Mouse (Mus musculus): Measurements from ENCODE around the gene Srpk2. TPM values are rescaled to one million over a fixed set of nuclear protein-coding genes. Genes with fewer than 3 reads are reported as not detected.

The Srpk2 gene
- polyA plus RNA-seq, 1 experiment from 2014 or later: 59.5 TPM

GRCm38 (mm10) chr5:23499257-23499656 lies 185.2 kb downstream of the Srpk2 start:
- Histone ChIP-seq H3K9ac (ENCODE audit: low read length) (no peak overlapping the region), H3K4me2 (no peak overlapping the region), H3K36me3 (ENCODE audit: control insufficient read depth, insufficient read depth, low read length) (peaks cover 47% of the 10 kb centered on the region), H3K4me1 (ENCODE audit: control insufficient read depth, insufficient read depth, low read length) (no peaks in the 10 kb centered on the region), H3K27me3 (ENCODE audit: control insufficient read depth, insufficient read depth, low read length) (no peaks in the 10 kb centered on the region), H3K4me3 (ENCODE audit: low read depth, low read length) (no peak overlapping the region), H3K27ac (ENCODE audit: low read depth, low read length) (no peak overlapping the region), H3K9me3 (ENCODE audit: control insufficient read depth, low read length) (no peaks in the 10 kb centered on the region)
- WGBS: 95% methylated on average over 16 of the region's 16 CpGs
- ATAC-seq (ENCODE audit: low FRiP score) (no peak), DNase-seq (ENCODE audit: low spot score, missing footprints) (no peak)

- Histone ChIP-seq H3K4me2 (no peak overlapping the region), H3K27me3 (ENCODE audit: control insufficient read depth, insufficient read depth, low read length) (no peaks in the 10 kb centered on the region), H3K36me3 (ENCODE audit: control insufficient read depth, insufficient read depth, low read length) (peaks cover 51% of the 10 kb centered on the region), H3K27ac (ENCODE audit: low read depth, low read length) (no peak overlapping the region), H3K4me3 (ENCODE audit: low read depth, low read length) (no peak overlapping the region), H3K4me1 (ENCODE audit: control insufficient read depth, insufficient read depth, low read length) (no peaks in the 10 kb centered on the region), H3K9ac (ENCODE audit: low read length) (no peak overlapping the region), H3K9me3 (ENCODE audit: control insufficient read depth, low read length) (no peaks in the 10 kb centered on the region)
- DNase-seq (ENCODE audit: low spot score, missing footprints) (no peak), ATAC-seq (ENCODE audit: low FRiP score) (no peak)
- WGBS: 89% methylated on average over 10 of the region's 10 CpGs
Observed at GRCm38 (mm10) chr5:23497920-23498319, 186.5 kb downstream of the Srpk2 start.

- no peaks in the 10 kb centered on the region for H3K4me1 ChIP-seq (ENCODE audit: control insufficient read depth, insufficient read depth, low read length)
- no peaks in the 10 kb centered on the region for H3K27me3 ChIP-seq (ENCODE audit: control insufficient read depth, insufficient read depth, low read length)
- no peak overlapping the region for H3K4me3 ChIP-seq (ENCODE audit: low read depth, low read length)
- H3K36me3 ChIP-seq (ENCODE audit: control insufficient read depth, insufficient read depth, low read length): peaks cover 49% of the 10 kb centered on the region
- ATAC-seq (ENCODE audit: low FRiP score): no peak
- no peaks in the 10 kb centered on the region for H3K9me3 ChIP-seq (ENCODE audit: control insufficient read depth, low read length)
- no peak for DNase-seq (ENCODE audit: low spot score, missing footprints)
- no peak overlapping the region for H3K9ac ChIP-seq (ENCODE audit: low read length)
- 99% methylated on average over 5 of the region's 5 CpGs for WGBS
- H3K4me2 ChIP-seq: no peak overlapping the region
- H3K27ac ChIP-seq (ENCODE audit: low read depth, low read length): no peak overlapping the region
Observed at GRCm38 (mm10) chr5:23496933-23497332, 187.5 kb downstream of the Srpk2 start.

GRCm38 (mm10) chr5:23496396-23496795 lies 188.0 kb downstream of the Srpk2 start:
- Histone ChIP-seq H3K4me3 (ENCODE audit: low read depth, low read length) (no peak overlapping the region), H3K27me3 (ENCODE audit: control insufficient read depth, insufficient read depth, low read length) (no peaks in the 10 kb centered on the region), H3K36me3 (ENCODE audit: control insufficient read depth, insufficient read depth, low read length) (peaks cover 45% of the 10 kb centered on the region), H3K9me3 (ENCODE audit: control insufficient read depth, low read length) (no peaks in the 10 kb centered on the region), H3K4me2 (no peak overlapping the region), H3K4me1 (ENCODE audit: control insufficient read depth, insufficient read depth, low read length) (no peaks in the 10 kb centered on the region), H3K27ac (ENCODE audit: low read depth, low read length) (no peak overlapping the region), H3K9ac (ENCODE audit: low read length) (no peak overlapping the region)
- DNase-seq (ENCODE audit: low spot score, missing footprints) (no peak), ATAC-seq (ENCODE audit: low FRiP score) (no peak)
- WGBS: 97% methylated on average over 3 of the region's 3 CpGs

- H3K4me1 ChIP-seq (ENCODE audit: control insufficient read depth, insufficient read depth, low read length): no peaks in the 10 kb centered on the region
- H3K27ac ChIP-seq (ENCODE audit: low read depth, low read length): no peak overlapping the region
- 40% methylated on average over 2 of the region's 2 CpGs for WGBS
- no peak for DNase-seq (ENCODE audit: low spot score, missing footprints)
- H3K9me3 ChIP-seq (ENCODE audit: control insufficient read depth, low read length): no peaks in the 10 kb centered on the region
- no peak overlapping the region for H3K4me3 ChIP-seq (ENCODE audit: low read depth, low read length)
- H3K27me3 ChIP-seq (ENCODE audit: control insufficient read depth, insufficient read depth, low read length): no peaks in the 10 kb centered on the region
- no peak overlapping the region for H3K4me2 ChIP-seq
- H3K36me3 ChIP-seq (ENCODE audit: control insufficient read depth, insufficient read depth, low read length): peaks cover 28% of the 10 kb centered on the region
- H3K9ac ChIP-seq (ENCODE audit: low read length): no peak overlapping the region
- ATAC-seq (ENCODE audit: low FRiP score): no peak
Observed at GRCm38 (mm10) chr5:23490797-23491196, 193.6 kb downstream of the Srpk2 start.

GRCm38 (mm10) chr5:23489231-23489630 lies 195.2 kb downstream of the Srpk2 start:
- Histone ChIP-seq H3K27me3 (ENCODE audit: control insufficient read depth, insufficient read depth, low read length) (no peaks in the 10 kb centered on the region), H3K36me3 (ENCODE audit: control insufficient read depth, insufficient read depth, low read length) (peaks cover 29% of the 10 kb centered on the region), H3K4me2 (no peak overlapping the region), H3K9me3 (ENCODE audit: control insufficient read depth, low read length) (no peaks in the 10 kb centered on the region), H3K9ac (ENCODE audit: low read length) (no peak overlapping the region), H3K4me3 (ENCODE audit: low read depth, low read length) (no peak overlapping the region), H3K4me1 (ENCODE audit: control insufficient read depth, insufficient read depth, low read length) (no peaks in the 10 kb centered on the region), H3K27ac (ENCODE audit: low read depth, low read length) (no peak overlapping the region)
- DNase-seq (ENCODE audit: low spot score, missing footprints): no peak
- 95% methylated on average over 4 of the region's 4 CpGs for WGBS
- no peak for ATAC-seq (ENCODE audit: low FRiP score)

GRCm38 (mm10) chr5:23483811-23484210 lies 200.6 kb downstream of the Srpk2 start:
- DNase-seq (ENCODE audit: low spot score, missing footprints): no peak
- no peaks in the 10 kb centered on the region for H3K4me1 ChIP-seq (ENCODE audit: control insufficient read depth, insufficient read depth, low read length)
- H3K36me3 ChIP-seq (ENCODE audit: control insufficient read depth, insufficient read depth, low read length): peaks cover 16% of the 10 kb centered on the region
- H3K9me3 ChIP-seq (ENCODE audit: control insufficient read depth, low read length): no peaks in the 10 kb centered on the region
- H3K9ac ChIP-seq (ENCODE audit: low read length): no peak overlapping the region
- WGBS: 95% methylated on average over 7 of the region's 7 CpGs
- H3K4me2 ChIP-seq: no peak overlapping the region
- H3K27ac ChIP-seq (ENCODE audit: low read depth, low read length): no peak overlapping the region
- H3K27me3 ChIP-seq (ENCODE audit: control insufficient read depth, insufficient read depth, low read length): no peaks in the 10 kb centered on the region
- ATAC-seq (ENCODE audit: low FRiP score): no peak
- no peak overlapping the region for H3K4me3 ChIP-seq (ENCODE audit: low read depth, low read length)

- no peak overlapping the region for H3K4me2 ChIP-seq
- H3K27ac ChIP-seq (ENCODE audit: low read depth, low read length): no peak overlapping the region
- H3K4me1 ChIP-seq (ENCODE audit: control insufficient read depth, insufficient read depth, low read length): no peaks in the 10 kb centered on the region
- ATAC-seq (ENCODE audit: low FRiP score) (no peak), DNase-seq (ENCODE audit: low spot score, missing footprints) (no peak)
- 83% methylated on average over 6 of the region's 6 CpGs for WGBS
- no peaks in the 10 kb centered on the region for H3K27me3 ChIP-seq (ENCODE audit: control insufficient read depth, insufficient read depth, low read length)
- no peak overlapping the region for H3K4me3 ChIP-seq (ENCODE audit: low read depth, low read length)
- no peak overlapping the region for H3K9ac ChIP-seq (ENCODE audit: low read length)
- peaks cover 10% of the 10 kb centered on the region for H3K36me3 ChIP-seq (ENCODE audit: control insufficient read depth, insufficient read depth, low read length)
- H3K9me3 ChIP-seq (ENCODE audit: control insufficient read depth, low read length): no peaks in the 10 kb centered on the region
Observed at GRCm38 (mm10) chr5:23473098-23473873, 211.1 kb downstream of the Srpk2 start.

GRCm38 (mm10) chr5:23466546-23466945 lies 217.9 kb downstream of the Srpk2 start:
- Histone ChIP-seq H3K9me3 (ENCODE audit: control insufficient read depth, low read length) (no peaks in the 10 kb centered on the region), H3K9ac (ENCODE audit: low read length) (no peak overlapping the region), H3K4me2 (no peak overlapping the region), H3K4me1 (ENCODE audit: control insufficient read depth, insufficient read depth, low read length) (no peaks in the 10 kb centered on the region), H3K4me3 (ENCODE audit: low read depth, low read length) (no peak overlapping the region), H3K36me3 (ENCODE audit: control insufficient read depth, insufficient read depth, low read length) (no peaks in the 10 kb centered on the region; the same call in none of the 2 replicates), H3K27ac (ENCODE audit: low read depth, low read length) (no peak overlapping the region), H3K27me3 (ENCODE audit: control insufficient read depth, insufficient read depth, low read length) (no peaks in the 10 kb centered on the region)
- no peak for ATAC-seq (ENCODE audit: low FRiP score)
- DNase-seq (ENCODE audit: low spot score, missing footprints): no peak
- WGBS: 97% methylated on average over 4 of the region's 4 CpGs

Data from midbrain, embryonic 11.5 days (tissue).